Mouse (Mus musculus) granulocyte monocyte progenitor cell, adult 5-6 weeks (primary cell): Measurements from ENCODE around the gene Aldh8a1. TPM values are rescaled to one million over a fixed set of nuclear protein-coding genes. Genes with fewer than 3 reads are reported as not detected.

Source experiments
- ATAC-seq: replicated peaks from 2 replicates; pipeline ENCODE4 v1.8.0; 2016; ENCODE audit warnings: mild to moderate bottlenecking, moderate TSS enrichment, inconsistent platforms; ENCODE audit not compliant: poor library complexity, severe bottlenecking
- total RNA-seq, 2 experiments: library from RNA; stranded (forward) in 1 of 2; stranded (reverse) in 1 of 2; fragments of 200-712, 200-1000 nt in 1 of 2; fragments of >200 nt in 1 of 2; fragmentation: Nextera tagmentation in 1 of 2; gene quantifications; 2 replicates each; pipeline ENCODE4 v1.2.3; 2014 to 2017

Aldh8a1 gene
- not detected in 2 replicates for total RNA-seq (2014; fragmentation: Nextera tagmentation)
- total RNA-seq (2017), result not detected in 2 replicates

GRCm38 (mm10) chr10:21376682-21377473 is at the start of gene Aldh8a1:
TSS of gene Aldh8a1 (plus strand) at chr10:21377291.
- ATAC-seq, result peak; percentile 95

GRCm38 (mm10) chr10:21327605-21328135 is 49.4 kb upstream of the Aldh8a1 start:
- ATAC-seq, result no peak; the same call in 1 of the 2 replicates

GRCm38 (mm10) chr10:21334349-21335105 is 42.6 kb upstream of the Aldh8a1 start:
- ATAC-seq, result peak; percentile 44

GRCm38 (mm10) chr10:21335534-21335933 is 41.6 kb upstream of the Aldh8a1 start:
- ATAC-seq, result peak; percentile 39; the same call in 1 of the 2 replicates

GRCm38 (mm10) chr10:21337191-21337590 is 39.9 kb upstream of the Aldh8a1 start:
- ATAC-seq, result no peak

GRCm38 (mm10) chr10:21341706-21342105 is 35.4 kb upstream of the Aldh8a1 start:
- ATAC-seq, result no peak

GRCm38 (mm10) chr10:21342331-21343005 is 34.6 kb upstream of the Aldh8a1 start:
- ATAC-seq, result no peak

GRCm38 (mm10) chr10:21347332-21347731 is 29.8 kb upstream of the Aldh8a1 start:
- no peak for ATAC-seq

GRCm38 (mm10) chr10:21349449-21349848 is 27.6 kb upstream of the Aldh8a1 start:
- no peak for ATAC-seq

- ATAC-seq, result no peak
These were observed 27.1 kb upstream of the Aldh8a1 start for GRCm38 (mm10) chr10:21349946-21350345.

- no peak for ATAC-seq
These were observed 26.3 kb upstream of the Aldh8a1 start for GRCm38 (mm10) chr10:21350531-21351515.

GRCm38 (mm10) chr10:21351766-21352165 is 25.3 kb upstream of the Aldh8a1 start:
- ATAC-seq, result no peak

- ATAC-seq, result no peak
These were observed 23.2 kb upstream of the Aldh8a1 start for GRCm38 (mm10) chr10:21353890-21354289.

- no peak for ATAC-seq
These were observed 22.6 kb upstream of the Aldh8a1 start for GRCm38 (mm10) chr10:21354506-21354905.

GRCm38 (mm10) chr10:21357986-21358385 is 19.1 kb upstream of the Aldh8a1 start:
- ATAC-seq, result no peak

GRCm38 (mm10) chr10:21359086-21359485 is 18.0 kb upstream of the Aldh8a1 start:
- ATAC-seq, result no peak

GRCm38 (mm10) chr10:21361871-21362270 is 15.2 kb upstream of the Aldh8a1 start:
- no peak for ATAC-seq

- peak; percentile 44 for ATAC-seq
These were observed 13.8 kb upstream of the Aldh8a1 start for GRCm38 (mm10) chr10:21363297-21363696.

GRCm38 (mm10) chr10:21364946-21365345 is 12.1 kb upstream of the Aldh8a1 start:
- no peak for ATAC-seq
